Mouse (Mus musculus) mature B cell (primary cell): Measurements from ENCODE around the gene Gm3696.
"Not testable (repeated sequence)": the region's sequence is repeated elsewhere in the genome, so short reads cannot be mapped to it uniquely, and the experiment has no call there.

Experiments used
- in situ Hi-C: fragments of 300-500 bp; cut with MboI; formaldehyde crosslinking; loops from 2 replicates; pipeline ENCODE4 v1.14.3; 2019

The Gm3696 gene

GRCm38 (mm10) chr14:7100521-7100920 is at the start of gene Gm3696:
Gene Gm3696, minus strand, starts transcription at chr14:7100621.
- in situ Hi-C loops: not testable (repeated sequence)

GRCm38 (mm10) chr14:7125312-7125711 is 24.9 kb upstream of the Gm3696 start, which contains the start of gene Gm6676:
Gene Gm6676, minus strand, starts transcription at chr14:7125412.
- in situ Hi-C loops: not testable (repeated sequence)

- in situ Hi-C loops: not testable (repeated sequence)
These were observed 4.8 kb upstream of the Gm3696 start for GRCm38 (mm10) chr14:7105124-7105802.

- in situ Hi-C loops: not testable (repeated sequence)
These were observed 55.6 kb downstream of the Gm3696 start, which contains the start of gene Gm3685 for GRCm38 (mm10) chr14:7044870-7045269. Gene Gm3685, minus strand, starts transcription at chr14:7044970.
